Mouse (Mus musculus) hindbrain, embryonic 10.5 days (tissue): ENCODE data around the gene Gpc4. TPM values are rescaled to one million over a fixed set of nuclear protein-coding genes. Genes with fewer than 3 reads are reported as not detected.

ENCODE experiments used
- DNase-seq: peaks from one replicate; pipeline ENCODE4 v3.0.0-alpha.2; 2017; ENCODE audit warnings: low spot score
- H3K27ac ChIP-seq: fragments of 300-500 bp; sonication (generic); 2 replicates; pipeline ENCODE4 v1.5.1; 2016; ENCODE audit warnings: mild to moderate bottlenecking, moderate library complexity
- H3K27me3 ChIP-seq: fragments of 300-500 bp; sonication (generic); 2 replicates; pipeline ENCODE4 v1.6.1; 2016; ENCODE audit warnings: mild to moderate bottlenecking; ENCODE audit not compliant: poor library complexity, insufficient read depth, severe bottlenecking
- H3K36me3 ChIP-seq: fragments of 300-500 bp; sonication (generic); 2 replicates; pipeline ENCODE4 v1.6.1; 2016; ENCODE audit warnings: mild to moderate bottlenecking, moderate library complexity
- H3K4me1 ChIP-seq: fragments of 300-500 bp; sonication (generic); replicated peaks from 2 replicates; pipeline ENCODE4 v1.6.1; 2016; ENCODE audit warnings: mild to moderate bottlenecking
- H3K4me3 ChIP-seq: fragments of 300-500 bp; sonication (generic); 2 replicates; pipeline ENCODE4 v1.5.1; 2016; ENCODE audit warnings: mild to moderate bottlenecking, moderate library complexity
- H3K9me3 ChIP-seq: fragments of 300-500 bp; sonication (generic); 2 replicates; pipeline ENCODE4 v1.6.1; 2016; ENCODE audit warnings: mild to moderate bottlenecking, moderate library complexity
- WGBS: fragments of 180-500 bp; shearing (Covaris S2); methylation state at CpG from one replicate; pipeline ENCODE4 v1.1.7; 2016; 5-methylcytosine and 5-hydroxymethylcytosine counted together
- polyA plus RNA-seq: library from polyadenylated mRNA; unstranded; fragments of >200 nt; fragmentation: Nextera tagmentation; extraction: Ambion mirVana; gene quantifications from 2 replicates; pipeline ENCODE4 v1.2.1, GENCODE M21; 2016

Gpc4 gene
- polyA plus RNA-seq, 1 experiment from 2014 or later: 29.2 TPM

GRCm38 (mm10) chrX:52163418-52164133 is 1.5 kb downstream of the Gpc4 start:
- H3K27ac ChIP-seq: peak overlapping the region; percentile 86; the same call in 1 of the 2 replicates
- no peaks in the 10 kb centered on the region for H3K36me3 ChIP-seq
- peak; percentile 23 for DNase-seq
- H3K27me3 ChIP-seq: peaks cover 51% of the 10 kb centered on the region
- peak overlapping the region; percentile 62 for H3K4me3 ChIP-seq
- 18% methylated on average over 25 of the region's 25 CpGs for WGBS
- no peaks in the 10 kb centered on the region for H3K9me3 ChIP-seq
- peaks cover 18% of the 10 kb centered on the region; the same call in 1 of the 2 replicates for H3K4me1 ChIP-seq

- Histone ChIP-seq H3K27ac (no peak overlapping the region), H3K4me1 (peaks cover 18% of the 10 kb centered on the region; the same call in 1 of the 2 replicates), H3K36me3 (no peaks in the 10 kb centered on the region), H3K4me3 (peak overlapping the region; percentile 62), H3K27me3 (peaks cover 51% of the 10 kb centered on the region), H3K9me3 (no peaks in the 10 kb centered on the region)
- 29% methylated on average over 6 of the region's 6 CpGs for WGBS
- DNase-seq: no peak
Observed at GRCm38 (mm10) chrX:52162756-52163155, 2.3 kb downstream of the Gpc4 start.

- DNase-seq: no peak
- Histone ChIP-seq H3K27me3 (peaks cover 47% of the 10 kb centered on the region), H3K36me3 (no peaks in the 10 kb centered on the region), H3K4me3 (peak overlapping the region; percentile 62; the same call in 1 of the 2 replicates), H3K27ac (no peak overlapping the region), H3K4me1 (peaks cover 18% of the 10 kb centered on the region; the same call in 1 of the 2 replicates), H3K9me3 (no peaks in the 10 kb centered on the region)
- WGBS: 31% methylated on average over 1 of the region's 1 CpGs
Observed at GRCm38 (mm10) chrX:52162206-52162605, 2.8 kb downstream of the Gpc4 start.

GRCm38 (mm10) chrX:52159621-52160020 is 5.4 kb downstream of the Gpc4 start:
- Histone ChIP-seq H3K4me1 (peaks cover 13% of the 10 kb centered on the region; the same call in 1 of the 2 replicates), H3K4me3 (no peak overlapping the region), H3K36me3 (no peaks in the 10 kb centered on the region), H3K27ac (no peak overlapping the region), H3K27me3 (peaks cover 24% of the 10 kb centered on the region), H3K9me3 (no peaks in the 10 kb centered on the region)
- DNase-seq: no peak
- WGBS: 79% methylated on average over 5 of the region's 5 CpGs

GRCm38 (mm10) chrX:52155408-52155953 is 9.6 kb downstream of the Gpc4 start:
- H3K4me3 ChIP-seq: no peak overlapping the region
- H3K9me3 ChIP-seq: no peaks in the 10 kb centered on the region
- WGBS: 86% methylated on average over 7 of the region's 7 CpGs
- H3K4me1 ChIP-seq: no peaks in the 10 kb centered on the region
- DNase-seq: no peak
- no peaks in the 10 kb centered on the region for H3K36me3 ChIP-seq
- H3K27me3 ChIP-seq: no peaks in the 10 kb centered on the region
- no peak overlapping the region for H3K27ac ChIP-seq

- 89% methylated on average over 4 of the region's 4 CpGs for WGBS
- Histone ChIP-seq H3K27me3 (no peaks in the 10 kb centered on the region), H3K4me3 (no peak overlapping the region), H3K9me3 (no peaks in the 10 kb centered on the region), H3K36me3 (no peaks in the 10 kb centered on the region), H3K4me1 (no peaks in the 10 kb centered on the region), H3K27ac (no peak overlapping the region)
- DNase-seq: no peak
Observed at GRCm38 (mm10) chrX:52154821-52155220, 10.2 kb downstream of the Gpc4 start.

GRCm38 (mm10) chrX:52153451-52153850 is 11.6 kb downstream of the Gpc4 start:
- Histone ChIP-seq H3K9me3 (no peaks in the 10 kb centered on the region), H3K4me1 (no peaks in the 10 kb centered on the region), H3K36me3 (no peaks in the 10 kb centered on the region), H3K27ac (no peak overlapping the region), H3K27me3 (no peaks in the 10 kb centered on the region), H3K4me3 (no peak overlapping the region)
- 78% methylated on average over 4 of the region's 4 CpGs for WGBS
- no peak for DNase-seq

GRCm38 (mm10) chrX:52152961-52153360 is 12.1 kb downstream of the Gpc4 start:
- no peaks in the 10 kb centered on the region for H3K27me3 ChIP-seq
- no peak overlapping the region for H3K4me3 ChIP-seq
- no peaks in the 10 kb centered on the region for H3K9me3 ChIP-seq
- DNase-seq: no peak
- H3K4me1 ChIP-seq: no peaks in the 10 kb centered on the region
- no peak overlapping the region for H3K27ac ChIP-seq
- 84% methylated on average over 5 of the region's 5 CpGs for WGBS
- H3K36me3 ChIP-seq: no peaks in the 10 kb centered on the region

GRCm38 (mm10) chrX:52151555-52151954 is 13.5 kb downstream of the Gpc4 start:
- Histone ChIP-seq H3K4me3 (no peak overlapping the region), H3K4me1 (no peaks in the 10 kb centered on the region), H3K36me3 (no peaks in the 10 kb centered on the region), H3K9me3 (no peaks in the 10 kb centered on the region), H3K27me3 (no peaks in the 10 kb centered on the region), H3K27ac (no peak overlapping the region)
- no peak for DNase-seq
- WGBS: 87% methylated on average over 5 of the region's 5 CpGs

- no peak overlapping the region for H3K27ac ChIP-seq
- H3K4me1 ChIP-seq: no peaks in the 10 kb centered on the region
- H3K4me3 ChIP-seq: no peak overlapping the region
- WGBS: 75% methylated on average over 7 of the region's 7 CpGs
- H3K9me3 ChIP-seq: no peaks in the 10 kb centered on the region
- no peaks in the 10 kb centered on the region for H3K36me3 ChIP-seq
- DNase-seq: no peak
- H3K27me3 ChIP-seq: no peaks in the 10 kb centered on the region
Observed at GRCm38 (mm10) chrX:52151100-52151499, 14.0 kb downstream of the Gpc4 start.

- Histone ChIP-seq H3K9me3 (no peaks in the 10 kb centered on the region), H3K36me3 (no peaks in the 10 kb centered on the region)
Observed at GRCm38 (mm10) chrX:52145563-52145962, 19.5 kb downstream of the Gpc4 start.

GRCm38 (mm10) chrX:52144491-52144890 is 20.6 kb downstream of the Gpc4 start:
- DNase-seq: no peak
- Histone ChIP-seq H3K36me3 (no peaks in the 10 kb centered on the region), H3K4me1 (peaks cover 16% of the 10 kb centered on the region; the same call in 1 of the 2 replicates), H3K27ac (no peak overlapping the region), H3K9me3 (no peaks in the 10 kb centered on the region), H3K4me3 (no peak overlapping the region), H3K27me3 (peaks cover 4% of the 10 kb centered on the region; the same call in 1 of the 2 replicates)
- 54% methylated on average over 7 of the region's 7 CpGs for WGBS

More at GRCm38 (mm10) chrX:52145563-52145962, 19.5 kb downstream of the Gpc4 start:
- no peak overlapping the region for H3K27ac ChIP-seq
- H3K4me3 ChIP-seq: no peak overlapping the region
- H3K4me1 ChIP-seq: peaks cover 16% of the 10 kb centered on the region; the same call in 1 of the 2 replicates
- no peak for DNase-seq
- peaks cover 4% of the 10 kb centered on the region; the same call in 1 of the 2 replicates for H3K27me3 ChIP-seq

- H3K36me3 ChIP-seq: no peaks in the 10 kb centered on the region
- H3K4me3 ChIP-seq: no peak overlapping the region
- DNase-seq: no peak
- H3K9me3 ChIP-seq: no peaks in the 10 kb centered on the region
- no peak overlapping the region for H3K27ac ChIP-seq
- H3K27me3 ChIP-seq: peaks cover 8% of the 10 kb centered on the region; the same call in 1 of the 2 replicates
- peaks cover 16% of the 10 kb centered on the region; the same call in 1 of the 2 replicates for H3K4me1 ChIP-seq
Observed at GRCm38 (mm10) chrX:52140316-52140715, 24.7 kb downstream of the Gpc4 start.
